Mouse (Mus musculus) midbrain, embryonic 11.5 days (tissue): ENCODE measurements around the gene Rexo5. TPM values are rescaled to one million over a fixed set of nuclear protein-coding genes. Genes with fewer than 3 reads are reported as not detected.

Experiments
- ATAC-seq: fragments of 200-750 bp; cut with Nextera tagmentation; 2 replicates; pipeline ENCODE4 v1.8.0; 2017; ENCODE audit warnings: moderate TSS enrichment, moderate library complexity; ENCODE audit not compliant: low FRiP score
- DNase-seq: peaks from one replicate; pipeline ENCODE4 v3.0.0; 2015; ENCODE audit warnings: low spot score; ENCODE audit errors: missing footprints
- H3K27ac ChIP-seq: fragments of 300-500 bp; sonication (generic); 2 replicates; pipeline ENCODE4 v1.5.1; 2014; ENCODE audit warnings: low read depth, low read length
- H3K27me3 ChIP-seq: fragments of 300-500 bp; sonication (generic); 2 replicates; pipeline ENCODE4 v1.6.1; 2014; ENCODE audit warnings: mild to moderate bottlenecking, low read length, moderate library complexity, mixed read lengths; ENCODE audit not compliant: control insufficient read depth, insufficient read depth
- H3K36me3 ChIP-seq: fragments of 300-500 bp; sonication (generic); 2 replicates; pipeline ENCODE4 v1.6.1; 2014; ENCODE audit warnings: mild to moderate bottlenecking, low read length, moderate library complexity, mixed read lengths; ENCODE audit not compliant: control insufficient read depth, insufficient read depth
- H3K4me1 ChIP-seq: fragments of 300-500 bp; sonication (generic); 2 replicates; pipeline ENCODE4 v1.6.1; 2014; ENCODE audit warnings: low read length; ENCODE audit not compliant: control insufficient read depth, insufficient read depth
- H3K4me2 ChIP-seq: fragments of 300-500 bp; sonication (generic); 2 replicates; pipeline ENCODE4 v1.6.1; 2014; ENCODE audit warnings: mild to moderate bottlenecking, moderate library complexity
- H3K4me3 ChIP-seq: fragments of 300-500 bp; sonication (generic); 2 replicates; pipeline ENCODE4 v1.5.1; 2014; ENCODE audit warnings: low read depth, low read length
- H3K9ac ChIP-seq: fragments of 300-500 bp; sonication (generic); 2 replicates; pipeline ENCODE4 v1.6.1; 2014; ENCODE audit warnings: low read length
- H3K9me3 ChIP-seq: fragments of 300-500 bp; sonication (generic); 2 replicates; pipeline ENCODE4 v1.6.1; 2016; ENCODE audit warnings: low read length; ENCODE audit not compliant: control insufficient read depth
- WGBS: fragments of 180-500 bp; shearing (Covaris S2); extraction: QIAGEN DNeasy Blood & Tissue Kit; methylation state at CpG from one replicate; pipeline ENCODE4 v1.1.7; 2014; 5-methylcytosine and 5-hydroxymethylcytosine counted together
- polyA plus RNA-seq: library from polyadenylated mRNA; unstranded; fragments of >200 nt; fragmentation: Nextera tagmentation; extraction: Ambion mirVana; gene quantifications from 2 replicates; pipeline ENCODE4 v1.2.1, GENCODE M21; 2014

The Rexo5 gene
- polyA plus RNA-seq, 1 experiment from 2014 or later, result 25.2 TPM

DNA sequence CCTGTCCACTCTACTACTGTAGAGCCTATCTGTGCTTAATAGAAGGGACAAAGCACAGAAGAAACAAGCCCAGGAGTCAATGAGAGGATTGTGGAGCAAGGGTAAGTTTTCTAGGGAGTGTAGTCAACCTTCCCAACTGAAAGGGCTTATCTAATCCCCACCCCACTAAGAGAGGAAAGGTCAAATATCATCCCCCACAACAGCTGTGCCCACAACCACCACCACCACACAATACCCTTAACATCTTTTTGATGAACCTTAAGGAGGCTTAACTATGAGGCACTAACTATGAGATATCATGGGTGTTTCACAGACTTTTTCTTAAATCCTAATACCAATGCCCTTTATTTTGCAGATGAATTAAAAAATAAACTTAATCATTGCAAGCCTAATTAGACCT is 58.7 kb downstream of the Rexo5 start:
- ATAC-seq (no peak), DNase-seq (peak; percentile 74)
- Histone ChIP-seq H3K4me1 (no peaks in the 10 kb centered on the region), H3K9me3 (no peaks in the 10 kb centered on the region), H3K27me3 (no peaks in the 10 kb centered on the region), H3K27ac (no peak overlapping the region), H3K4me3 (no peak overlapping the region), H3K9ac (no peak overlapping the region), H3K36me3 (no peaks in the 10 kb centered on the region), H3K4me2 (no peak overlapping the region)

GRCm38 (mm10) chr7:119853186-119853585 is 59.4 kb downstream of the Rexo5 start:
- H3K9me3 ChIP-seq, result no peaks in the 10 kb centered on the region
- no peaks in the 10 kb centered on the region for H3K36me3 ChIP-seq
- no peak for DNase-seq
- ATAC-seq, result no peak
- H3K27me3 ChIP-seq, result no peaks in the 10 kb centered on the region
- H3K4me2 ChIP-seq, result no peak overlapping the region
- 86% methylated on average over 1 of the region's 1 CpGs for WGBS
- H3K9ac ChIP-seq, result no peak overlapping the region
- H3K4me1 ChIP-seq, result no peaks in the 10 kb centered on the region
- H3K27ac ChIP-seq, result no peak overlapping the region
- no peak overlapping the region for H3K4me3 ChIP-seq

DNA sequence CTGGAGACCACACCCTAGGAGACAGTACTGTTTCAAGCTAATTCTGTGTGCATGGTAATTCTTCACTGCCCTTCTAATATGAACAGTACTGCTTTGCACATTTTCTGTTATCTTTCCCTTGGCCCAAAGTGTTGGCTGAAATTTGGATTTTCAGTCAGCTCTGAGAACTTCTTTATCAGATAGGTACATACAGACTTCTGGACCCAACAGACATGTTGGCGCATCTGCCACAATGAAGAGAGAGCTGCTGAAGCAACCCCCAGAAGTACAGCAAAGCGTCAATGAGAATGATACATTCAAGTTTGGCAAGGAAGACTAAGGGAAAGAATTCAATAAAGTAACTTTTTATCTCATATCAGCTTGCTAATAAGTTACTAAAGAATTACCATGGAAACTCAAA is 60.6 kb downstream of the Rexo5 start:
- Histone ChIP-seq H3K27me3 (no peaks in the 10 kb centered on the region), H3K9ac (no peak overlapping the region), H3K4me2 (no peak overlapping the region), H3K4me1 (no peaks in the 10 kb centered on the region), H3K27ac (no peak overlapping the region), H3K4me3 (no peak overlapping the region), H3K36me3 (no peaks in the 10 kb centered on the region; the same call in 1 of the 2 replicates), H3K9me3 (no peaks in the 10 kb centered on the region)
- ATAC-seq, result no peak
- whole genome bisulfite sequencing, result 95% methylated on average over 2 of the region's 2 CpGs
- no peak for DNase-seq

DNA sequence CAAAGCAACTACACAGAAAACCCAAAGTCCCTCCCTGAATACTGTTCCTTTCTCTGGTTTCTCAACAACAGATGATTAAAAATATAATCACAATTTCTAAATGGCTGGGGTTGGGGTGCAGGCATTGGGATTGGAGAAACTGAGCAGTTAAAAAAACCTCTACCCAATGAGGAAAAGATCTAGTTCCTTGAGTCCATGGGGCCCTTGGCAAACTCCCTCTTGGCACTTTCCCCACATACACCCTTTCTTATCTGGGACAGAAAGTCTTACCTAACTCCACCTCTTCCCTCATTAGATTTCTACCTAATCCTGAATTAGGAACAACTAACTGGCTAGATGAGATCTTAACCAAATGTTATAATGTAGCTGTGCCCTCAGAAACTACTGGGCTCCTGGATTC is 61.2 kb downstream of the Rexo5 start:
- peaks cover under 1% of the 10 kb centered on the region; the same call in 1 of the 2 replicates for H3K4me1 ChIP-seq
- no peaks in the 10 kb centered on the region for H3K9me3 ChIP-seq
- ATAC-seq (no peak), DNase-seq (no peak)
- H3K27me3 ChIP-seq, result no peaks in the 10 kb centered on the region
- H3K36me3 ChIP-seq, result peaks cover 2% of the 10 kb centered on the region; the same call in 1 of the 2 replicates
- no peak overlapping the region for H3K4me3 ChIP-seq
- H3K4me2 ChIP-seq, result no peak overlapping the region
- no peak overlapping the region for H3K9ac ChIP-seq
- H3K27ac ChIP-seq, result no peak overlapping the region

DNA sequence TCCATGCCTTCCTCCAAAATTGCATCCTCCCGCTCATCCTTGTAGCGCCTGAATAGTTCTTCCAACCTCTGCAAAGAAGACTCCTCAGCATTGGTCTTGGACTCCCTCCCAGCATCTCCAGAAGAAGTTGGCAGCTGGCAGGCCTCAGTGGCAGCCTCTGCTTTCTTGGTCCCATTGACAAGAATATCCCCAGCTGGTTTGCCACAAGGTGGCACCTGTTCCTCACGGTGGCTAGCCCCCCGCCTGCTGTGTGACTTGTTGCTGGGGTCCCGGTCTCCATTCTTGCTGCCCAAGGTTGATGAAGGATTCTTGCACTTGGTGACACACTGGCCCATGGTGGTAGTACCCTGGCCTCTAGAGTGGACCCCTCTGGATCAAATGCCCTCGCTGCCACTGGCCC is 65.7 kb downstream of the Rexo5 start:
- Histone ChIP-seq H3K9ac (no peak overlapping the region), H3K27me3 (no peaks in the 10 kb centered on the region), H3K36me3 (peaks cover 2% of the 10 kb centered on the region; the same call in 1 of the 2 replicates), H3K4me1 (peaks cover 22% of the 10 kb centered on the region), H3K9me3 (no peaks in the 10 kb centered on the region), H3K27ac (no peak overlapping the region), H3K4me2 (no peak overlapping the region), H3K4me3 (no peak overlapping the region)
- WGBS, result 79% methylated on average over 6 of the region's 6 CpGs
- DNase-seq, result no peak
- no peak for ATAC-seq

- WGBS, result 84% methylated on average over 3 of the region's 3 CpGs
- Histone ChIP-seq H3K9me3 (no peaks in the 10 kb centered on the region), H3K4me3 (no peak overlapping the region), H3K27ac (no peak overlapping the region), H3K27me3 (no peaks in the 10 kb centered on the region), H3K4me2 (no peak overlapping the region), H3K9ac (no peak overlapping the region), H3K4me1 (peaks cover 22% of the 10 kb centered on the region), H3K36me3 (peaks cover 2% of the 10 kb centered on the region; the same call in 1 of the 2 replicates)
- DNase-seq, result no peak
- ATAC-seq, result no peak
Observed at GRCm38 (mm10) chr7:119860116-119860515, 66.3 kb downstream of the Rexo5 start.

GRCm38 (mm10) chr7:119860554-119860953 is 66.7 kb downstream of the Rexo5 start:
- H3K4me2 ChIP-seq, result no peak overlapping the region
- peaks cover 22% of the 10 kb centered on the region for H3K4me1 ChIP-seq
- H3K27ac ChIP-seq, result no peak overlapping the region
- ATAC-seq (no peak), DNase-seq (no peak)
- peaks cover 2% of the 10 kb centered on the region; the same call in 1 of the 2 replicates for H3K36me3 ChIP-seq
- H3K9ac ChIP-seq, result no peak overlapping the region
- 86% methylated on average over 2 of the region's 2 CpGs for WGBS
- H3K9me3 ChIP-seq, result no peaks in the 10 kb centered on the region
- H3K27me3 ChIP-seq, result no peaks in the 10 kb centered on the region
- H3K4me3 ChIP-seq, result no peak overlapping the region

GRCm38 (mm10) chr7:119860971-119861334 is 67.1 kb downstream of the Rexo5 start:
- H3K4me3 ChIP-seq, result no peak overlapping the region
- no peak overlapping the region for H3K4me2 ChIP-seq
- H3K9ac ChIP-seq, result no peak overlapping the region
- H3K27ac ChIP-seq, result peak overlapping the region; percentile 67
- peaks cover 2% of the 10 kb centered on the region; the same call in 1 of the 2 replicates for H3K36me3 ChIP-seq
- no peak for ATAC-seq
- no peaks in the 10 kb centered on the region for H3K27me3 ChIP-seq
- DNase-seq, result no peak
- H3K4me1 ChIP-seq, result peaks cover 22% of the 10 kb centered on the region
- H3K9me3 ChIP-seq, result no peaks in the 10 kb centered on the region

- Histone ChIP-seq H3K36me3 (peaks cover 2% of the 10 kb centered on the region; the same call in 1 of the 2 replicates), H3K4me3 (no peak overlapping the region), H3K27me3 (no peaks in the 10 kb centered on the region), H3K9ac (peak overlapping the region; percentile 12; the same call in 1 of the 2 replicates), H3K9me3 (no peaks in the 10 kb centered on the region), H3K27ac (peak overlapping the region; percentile 67), H3K4me1 (peaks cover 22% of the 10 kb centered on the region), H3K4me2 (no peak overlapping the region)
- ATAC-seq (peak; percentile 93), DNase-seq (peak; percentile 92)
- WGBS, result 13% methylated on average over 6 of the region's 6 CpGs
Observed at GRCm38 (mm10) chr7:119861335-119862091, 67.7 kb downstream of the Rexo5 start.
